Mouse (Mus musculus) cortical plate, adult 2 months (tissue): ENCODE results near the gene S100a2.

Experiments
- CTCF ChIP-seq: fragments of 200-500 bp; IDR thresholded peaks from 2 replicates; pipeline ENCODE4 v1.5.1; 2011; ENCODE audit warnings: mild to moderate bottlenecking, control low read depth, low read length; ENCODE audit not compliant: insufficient read depth; ENCODE audit errors: extremely low read depth
- POLR2A ChIP-seq: fragments of 200-500 bp; IDR thresholded peaks from 2 replicates; pipeline ENCODE4 v1.6.1; 2011; ENCODE audit warnings: mild to moderate bottlenecking, low read length, control low read depth; ENCODE audit not compliant: insufficient read depth; ENCODE audit errors: extremely low read depth

- TF ChIP-seq CTCF (no peak), POLR2A (no peak)
Observed at GRCm38 (mm10) chr3:90600458-90601195, 10.6 kb downstream of the S100a2 start.
